ENCODE assay signal across 8 mouse cellular contexts in genomic region chr1:55528547-55529304, GRCm38 (mm10).
A peak's percentile ranks its signal among the peaks of the same experiment; 100 is the strongest.
DNase-seq lines count a peak whose midpoint lies in the region; ATAC-seq and TF ChIP-seq lines count a peak whose summit lies in the region.

No protein-coding gene starts in this region.

- H3K4me1 ChIP-seq in heart, embryonic 15.5 days (replicated peaks): peaks cover 12% of the 10 kb centered on the region
- peaks cover 9% of the 10 kb centered on the region for H3K4me1 ChIP-seq in lung, postnatal 0 days (ENCODE audit: insufficient read depth, low read depth, low read length)

- TF ChIP-seq EP300 in lung, postnatal 0 days (IDR thresholded peaks at IDR 0.05): no peak; the same call in none of the 2 replicates

- 34% methylated on average over 7 of the region's 7 CpGs for WGBS in heart, embryonic 15.5 days
- 18% methylated on average over 7 of the region's 7 CpGs for WGBS in lung, postnatal 0 days

- no peaks in the 10 kb centered on the region for H3K36me3 ChIP-seq in heart, embryonic 15.5 days
- H3K36me3 ChIP-seq in lung, postnatal 0 days (ENCODE audit: insufficient read depth, low read length): no peaks in the 10 kb centered on the region

- H3K4me3 ChIP-seq in gastrocnemius, adult 2 months: no peak overlapping the region
- no peak overlapping the region for H3K4me3 ChIP-seq in heart, embryonic 15.5 days
- H3K4me3 ChIP-seq in lung, postnatal 0 days (ENCODE audit: low read depth, low read length): no peak overlapping the region

- DNase-seq in gastrocnemius, adult 2 months: peak; percentile 28
- DNase-seq in gastrocnemius, postnatal 4 days (ENCODE audit: low spot score in 2 of 2): no peak
- peak; percentile 40 for DNase-seq in CD4-positive, CD25-positive, alpha-beta regulatory T cell, adult 2 months (ENCODE audit: low read depth, low spot score)
- peak; percentile 66 for DNase-seq in lung, postnatal 0 days (ENCODE audit: low spot score)
- DNase-seq in thymus, postnatal 4 days: peak; percentile 42
- no peak for DNase-seq in embryo, embryonic 10.5 days (ENCODE audit: low spot score)
- DNase-seq in cerebellum, adult 18-20 months: no peak

- intact Hi-C loops in gastrocnemius, adult 2 months (cut with DNase I): loop anchor here (1.0 kb wide), 1 partner anchor 122 kb away; no protein-coding TSS in a partner anchor

- no peaks in the 10 kb centered on the region for H3K9me3 ChIP-seq in heart, embryonic 15.5 days (replicated peaks)
- no peaks in the 10 kb centered on the region for H3K9me3 ChIP-seq in lung, postnatal 0 days (ENCODE audit: low read length)

- no peak for TF ChIP-seq CTCF in gastrocnemius, adult 2 months (IDR thresholded peaks at IDR 0.05)
- 0 out of 2 replicates have a peak, but pooled peaks have one; percentile 13 for TF ChIP-seq CTCF in lung, postnatal 0 days (IDR thresholded peaks at IDR 0.05)

- no peaks in the 10 kb centered on the region for H3K27me3 ChIP-seq in heart, embryonic 15.5 days
- H3K27me3 ChIP-seq in lung, postnatal 0 days (replicated peaks; ENCODE audit: insufficient read depth, low read length): no peaks in the 10 kb centered on the region

- no peak overlapping the region for H3K4me2 ChIP-seq in heart, embryonic 15.5 days
- H3K4me2 ChIP-seq in lung, postnatal 0 days (replicated peaks; ENCODE audit: low read depth, low read length): no peak overlapping the region

- no peak overlapping the region for H3K9ac ChIP-seq in heart, embryonic 15.5 days
- H3K9ac ChIP-seq in lung, postnatal 0 days (replicated peaks; ENCODE audit: low read depth): no peak overlapping the region

- 0 out of 2 replicates have a peak, but pooled peaks have one; percentile 22 for ATAC-seq in heart, embryonic 15.5 days (replicated peaks; ENCODE audit: insufficient number of reproducible peaks, insufficient read depth, low FRiP score, low read depth)
- ATAC-seq in lung, postnatal 0 days: peak; percentile 72

- H3K27ac ChIP-seq in gastrocnemius, adult 2 months: peak overlapping the region; percentile 66
- peak overlapping the region; percentile 6; the same call in 1 of the 2 replicates for H3K27ac ChIP-seq in heart, embryonic 15.5 days
- no peak overlapping the region; the same call in 1 of the 2 replicates for H3K27ac ChIP-seq in lung, postnatal 0 days (ENCODE audit: low read length)

Comparison
In these comparisons a context has a peak if more than half of its experiments do, and no peak if none do; other contexts are left out.
1. DNase-seq: peak in gastrocnemius, adult 2 months (single experiment), CD4-positive, CD25-positive, alpha-beta regulatory T cell, adult 2 months (single experiment), lung, postnatal 0 days (single experiment) and thymus, postnatal 4 days (single experiment); none in gastrocnemius, postnatal 4 days (0 of 2), embryo, embryonic 10.5 days (single experiment) and cerebellum, adult 18-20 months (0 of 2).